Mouse (Mus musculus) sigmoid colon, adult 10 weeks (tissue): Measurements from ENCODE around the gene Aebp1. TPM values are rescaled to one million over a fixed set of nuclear protein-coding genes. Genes with fewer than 3 reads are reported as not detected.

Source experiments
- polyA plus RNA-seq: library from polyadenylated mRNA; stranded (reverse); fragments of 350-450 nt; fragmentation: Illumina TruSeq; extraction: RNeasy Lipid Tissue Mini Kit (QIAGEN cat#74804); gene quantifications from one replicate; pipeline ENCODE4 v1.2.3, GENCODE M21; 2014; ENCODE audit warnings: low read depth, low replicate concordance

Aebp1 gene
- polyA plus RNA-seq = 0.88 TPM

DNA sequence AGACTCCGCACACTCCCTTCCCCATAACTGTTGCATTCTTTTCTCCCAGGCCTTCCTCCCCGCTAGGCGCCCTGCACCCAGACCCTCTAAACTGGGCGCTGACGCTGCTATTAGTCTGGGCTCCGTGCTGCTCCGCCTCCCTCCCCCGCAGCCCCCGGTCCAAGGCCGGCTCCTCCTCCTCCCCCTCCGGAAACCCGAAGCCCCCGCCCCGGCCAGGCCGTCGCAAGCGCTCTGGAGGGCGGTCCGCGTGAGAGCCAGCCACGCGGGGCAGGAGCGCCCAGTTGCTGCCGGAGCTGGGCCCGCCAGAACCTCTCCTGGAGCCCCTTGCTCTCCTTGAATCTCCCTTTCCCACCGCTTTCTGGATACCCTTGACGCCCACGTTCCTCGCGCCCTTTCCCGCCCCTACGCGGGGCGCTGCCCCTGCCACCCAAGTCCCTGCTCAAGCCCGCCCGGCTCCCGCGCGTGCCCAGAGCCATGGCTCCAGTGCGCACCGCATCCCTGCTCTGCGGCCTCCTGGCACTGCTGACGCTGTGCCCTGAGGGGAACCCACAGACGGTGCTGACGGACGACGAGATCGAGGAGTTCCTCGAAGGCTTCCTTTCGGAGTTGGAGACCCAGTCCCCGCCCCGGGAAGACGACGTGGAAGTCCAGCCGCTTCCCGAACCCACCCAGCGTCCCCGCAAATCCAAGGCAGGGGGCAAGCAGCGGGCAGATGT, at the start of gene Aebp1:
TSS of gene Aebp1 (plus strand) at position 270 of the 716 bp plus-strand sequence.

DNA sequence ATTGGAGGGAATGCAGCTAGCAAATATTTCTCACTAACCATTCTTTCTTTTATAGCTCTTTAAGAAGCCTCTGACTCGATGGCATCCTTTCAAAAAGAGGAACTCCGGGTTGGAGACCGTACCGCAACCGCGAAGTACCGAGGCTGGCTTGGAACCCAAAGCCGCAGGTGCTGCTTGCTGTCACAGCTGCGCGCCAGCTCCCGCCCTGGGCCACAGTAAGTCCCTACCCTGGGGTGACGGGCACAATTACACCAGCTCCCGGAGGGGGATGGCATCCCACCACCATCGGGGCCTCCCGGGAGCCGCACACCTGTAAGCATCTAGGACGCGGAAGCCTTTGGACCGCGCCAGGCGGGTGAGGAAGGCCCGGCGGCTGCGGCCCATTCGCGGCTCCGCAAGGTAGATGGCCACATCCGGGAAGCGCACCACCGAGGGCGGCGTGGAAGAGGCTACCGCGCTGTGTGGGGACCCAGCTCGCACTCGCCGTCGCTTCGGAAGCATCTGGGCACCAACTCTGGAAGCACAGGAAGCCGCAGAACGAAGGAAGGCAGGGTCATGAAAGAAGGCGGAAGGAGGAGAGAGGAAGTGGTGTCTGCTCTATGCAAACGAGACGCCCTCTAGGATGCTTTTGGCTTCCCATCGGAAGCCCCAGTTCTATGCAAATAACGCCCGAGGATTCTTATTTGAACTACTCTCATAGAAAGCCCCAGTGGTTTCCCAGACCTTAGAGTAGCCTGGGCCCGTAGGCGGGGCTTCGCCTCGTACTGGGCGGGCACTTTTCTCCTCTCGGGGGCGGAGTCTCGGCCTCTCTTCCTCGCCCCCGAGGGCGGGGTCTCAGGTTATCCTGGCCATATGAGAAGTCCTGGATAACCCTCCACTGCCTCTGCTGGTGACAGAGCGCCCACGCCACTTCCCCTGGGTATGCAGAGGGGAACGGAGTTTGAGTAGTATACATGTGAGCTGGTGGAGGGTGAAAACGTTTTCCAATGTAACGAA, 24.2 kb upstream of the Aebp1 start, which contains the start of gene Polm:
TSS of gene Polm (minus strand) at position 766 of the 996 bp plus-strand sequence.

DNA sequence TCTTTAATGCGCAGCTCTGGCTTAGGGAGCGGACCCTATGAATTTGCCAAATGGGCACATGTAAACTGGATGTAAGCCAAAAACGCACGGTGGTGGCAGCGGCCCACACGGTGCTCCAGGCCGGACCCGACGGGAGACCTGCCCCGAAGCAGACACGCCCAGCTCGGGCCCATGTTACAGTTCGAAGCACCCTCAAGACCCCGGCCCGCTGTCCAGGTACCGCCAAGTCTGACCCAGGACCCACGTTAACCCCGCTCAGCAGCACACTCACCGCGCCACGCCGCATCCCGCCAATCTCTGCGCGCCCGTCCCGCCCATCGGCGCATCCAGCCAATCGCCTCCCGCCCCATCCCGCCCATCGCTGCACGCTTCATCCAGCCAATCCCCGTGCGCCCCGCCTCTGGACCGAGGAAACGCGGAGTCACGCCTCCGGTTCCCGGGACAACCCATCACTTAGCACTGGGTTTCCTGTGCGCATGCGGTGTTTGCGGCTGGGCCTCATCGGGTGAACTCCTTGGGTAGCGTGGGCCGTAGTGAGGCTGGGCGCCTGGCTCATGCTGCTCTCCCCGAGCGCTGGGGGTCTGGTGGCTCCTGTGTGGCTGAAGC, 16.3 kb downstream of the Aebp1 start, which contains the start of gene Pold2:
TSS of gene Pold2 (minus strand) at position 372 of the 606 bp plus-strand sequence.

DNA sequence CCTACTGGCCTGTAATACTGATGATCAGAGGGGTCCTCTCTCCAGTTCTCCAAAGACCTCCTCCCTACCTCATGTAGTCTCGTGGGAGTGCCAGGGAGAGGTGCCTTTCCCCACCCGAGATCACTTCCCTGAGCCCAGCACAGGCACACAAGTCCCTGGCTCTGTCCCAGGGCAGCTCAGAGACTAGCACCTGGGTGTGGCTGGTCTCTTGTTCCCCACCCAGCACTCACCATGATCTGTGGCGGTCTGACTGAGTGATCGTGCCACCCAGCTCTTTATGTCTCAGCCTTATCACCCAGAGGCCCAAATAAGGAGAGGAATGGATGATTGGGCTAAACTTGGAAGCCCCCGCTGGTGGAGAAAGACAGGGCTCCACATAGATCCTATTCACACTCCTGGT, 36.8 kb downstream of the Aebp1 start, which contains the start of gene Myl7:
TSS of gene Myl7 (minus strand) at position 252 of the 400 bp plus-strand sequence.

Other genes with a start within 250 kb of the Aebp1 start
- 6.9 TPM for gene Mrps24, start 146.3 kb upstream of the Aebp1 start, polyA plus RNA-seq
- 6.7 TPM for gene Urgcp, start 99.6 kb upstream of the Aebp1 start, polyA plus RNA-seq
- gene Dbnl, start 73.5 kb upstream of the Aebp1 start, polyA plus RNA-seq = 5.0 TPM
- gene Pgam2, start 58.2 kb upstream of the Aebp1 start, polyA plus RNA-seq = not detected
- 1.7 TPM for gene Polm, start 23.9 kb upstream of the Aebp1 start, polyA plus RNA-seq
- 0.25 TPM for gene Pold2, start 16.3 kb downstream of the Aebp1 start, polyA plus RNA-seq
- gene Myl7, start 36.8 kb downstream of the Aebp1 start, polyA plus RNA-seq = not detected
- not detected for gene Gck, start 88.1 kb downstream of the Aebp1 start, polyA plus RNA-seq
- 42.2 TPM for gene Ykt6, start 93.7 kb downstream of the Aebp1 start, polyA plus RNA-seq
- gene Camk2b, start 204.4 kb downstream of the Aebp1 start, polyA plus RNA-seq = 2.1 TPM